Mouse (Mus musculus): ENCODE data around the gene Crat.
"Not testable (repeated sequence)": the region's sequence is repeated elsewhere in the genome, so short reads cannot be mapped to it uniquely, and the experiment has no call there.

Gene Crat

GRCm38 (mm10) chr2:30440211-30440700 lies 24.6 kb upstream of the Crat start:
- no peak for DNase-seq

- no peak for DNase-seq
Measured at GRCm38 (mm10) chr2:30439631-30440030, 24.0 kb upstream of the Crat start.

GRCm38 (mm10) chr2:30437791-30438190 lies 22.2 kb upstream of the Crat start:
- no peak for DNase-seq

- no peak for DNase-seq
Measured at GRCm38 (mm10) chr2:30436809-30437208, 21.2 kb upstream of the Crat start.

- no peak for DNase-seq
Measured at GRCm38 (mm10) chr2:30436156-30436545, 20.5 kb upstream of the Crat start.

- DNase-seq = peak; percentile 84 to 86
Measured at GRCm38 (mm10) chr2:30435326-30436155, 19.9 kb upstream of the Crat start.

GRCm38 (mm10) chr2:30429156-30429555 lies 13.5 kb upstream of the Crat start:
- DNase-seq = no peak

GRCm38 (mm10) chr2:30421432-30421831 lies 5.8 kb upstream of the Crat start:
- no peak for DNase-seq

GRCm38 (mm10) chr2:30419112-30419511 lies 3.5 kb upstream of the Crat start:
- DNase-seq = no peak

- no peak for DNase-seq
Measured at GRCm38 (mm10) chr2:30418259-30418658, 2.6 kb upstream of the Crat start.

GRCm38 (mm10) chr2:30417595-30418165 lies 2.1 kb upstream of the Crat start:
- DNase-seq = no peak

GRCm38 (mm10) chr2:30417154-30417553 lies 1.5 kb upstream of the Crat start:
- not testable (repeated sequence) for DNase-seq

- no peak for DNase-seq
Measured at GRCm38 (mm10) chr2:30416649-30416965, 994 bp upstream of the Crat start.

- peak; percentile 93 to 95 for DNase-seq
Measured at GRCm38 (mm10) chr2:30415936-30416648, 479 bp upstream of the Crat start, which contains the start of gene Ptpa. Gene Ptpa (plus strand): TSS chr2:30416039.

- no peak for DNase-seq
Measured at GRCm38 (mm10) chr2:30414681-30415080, 932 bp downstream of the Crat start.

GRCm38 (mm10) chr2:30414101-30414500 lies 1.5 kb downstream of the Crat start:
- DNase-seq = no peak

- no peak for DNase-seq
Measured at GRCm38 (mm10) chr2:30413038-30413973, 2.3 kb downstream of the Crat start.

GRCm38 (mm10) chr2:30409454-30410176 lies 6.0 kb downstream of the Crat start:
- no peak for DNase-seq

GRCm38 (mm10) chr2:30408452-30409100 lies 7.0 kb downstream of the Crat start:
- DNase-seq = no peak

- DNase-seq = no peak
Measured at GRCm38 (mm10) chr2:30407778-30408177, 7.8 kb downstream of the Crat start.

- DNase-seq = no peak
Measured at GRCm38 (mm10) chr2:30407221-30407620, 8.4 kb downstream of the Crat start.

All from B cell, adult 2 months (primary cell).